Mouse (Mus musculus) lung, adult 2 months (tissue): ENCODE data around the gene Chrm5. TPM values are rescaled to one million over a fixed set of nuclear protein-coding genes. Genes with fewer than 3 reads are reported as not detected.
"Not testable (repeated sequence)": the region's sequence is repeated elsewhere in the genome, so short reads cannot be mapped to it uniquely, and the experiment has no call there.

ENCODE experiments used
- DNase-seq: peaks from one replicate; pipeline ENCODE4 v3.0.0; 2022
- H3K4me1 ChIP-seq: fragments of 200-500 bp; 2 replicates; pipeline ENCODE4 v1.6.1; 2011; ENCODE audit warnings: low read length; ENCODE audit not compliant: control insufficient read depth, insufficient read depth
- H3K4me3 ChIP-seq: fragments of 200-500 bp; replicated peaks from 2 replicates; pipeline ENCODE3; 2011; ENCODE audit warnings: low read depth, mild to moderate bottlenecking, control low read depth, low read length; ENCODE audit errors: extremely low read depth
- CTCF ChIP-seq: fragments of 200-500 bp; IDR thresholded peaks from 2 replicates; pipeline ENCODE4 v1.5.1; 2011; ENCODE audit warnings: mild to moderate bottlenecking, low read length, control low read depth; ENCODE audit not compliant: insufficient read depth
- POLR2A ChIP-seq: fragments of 200-500 bp; IDR thresholded peaks from 2 replicates; pipeline ENCODE4 v1.6.1; 2011; ENCODE audit warnings: low read depth, mild to moderate bottlenecking, control low read depth, low read length, borderline replicate concordance; ENCODE audit errors: extremely low read depth
- whole genome bisulfite sequencing: fragments of 180-500 bp; shearing (Covaris S2); methylation state at CpG from one replicate; pipeline ENCODE4 v1.1.7; 2018; 5-methylcytosine and 5-hydroxymethylcytosine counted together
- polyA plus RNA-seq: library from polyadenylated mRNA; depleted of rRNA; stranded (reverse); fragments of >200 nt; gene quantifications from 2 replicates; pipeline ENCODE4 v1.2.3, GENCODE M21; 2012

The Chrm5 gene
- polyA plus RNA-seq, 1 experiment: not detected

DNA sequence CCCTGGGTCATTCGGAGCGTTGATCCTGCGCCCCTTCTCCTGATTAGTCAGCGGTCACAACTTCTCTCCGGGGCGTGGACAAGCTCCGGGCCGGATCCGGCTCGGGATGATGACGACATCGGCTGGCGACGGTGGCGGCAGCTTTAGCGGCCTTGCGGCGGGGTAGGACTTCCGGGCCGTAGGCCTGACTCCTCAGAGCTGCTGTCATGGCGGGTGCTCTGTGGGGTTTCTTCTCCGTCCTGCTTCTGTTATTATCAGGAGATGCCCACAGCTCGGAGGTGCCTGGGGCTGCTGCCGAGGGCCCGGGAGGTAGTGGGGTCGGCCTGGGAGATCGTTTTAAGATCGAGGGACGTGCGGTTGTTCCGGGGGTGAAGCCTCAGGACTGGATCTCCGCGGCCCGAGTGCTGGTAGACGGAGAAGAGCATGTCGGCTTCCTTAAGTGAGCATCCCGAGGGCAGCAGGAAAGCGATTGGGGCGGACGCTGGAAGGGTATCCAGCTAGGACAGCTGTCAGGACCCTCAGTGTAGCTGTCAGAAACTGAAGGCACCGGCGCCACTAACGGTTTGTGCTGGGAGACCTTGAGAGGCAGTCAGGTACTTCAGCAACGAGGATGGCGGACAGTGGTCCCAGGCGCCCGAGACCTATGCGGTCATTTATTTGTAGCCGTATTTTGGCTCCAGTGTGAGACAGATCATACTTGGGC is 25.6 kb downstream of the Chrm5 start, which contains the start of gene Emc7:
Gene Emc7 (plus strand): TSS at position 136 of the 703 bp plus-strand sequence.
- TF ChIP-seq CTCF (no peak), POLR2A (peak; percentile 90)
- DNase-seq: peak; percentile 97

GRCm38 (mm10) chr2:112454125-112454861 is 26.3 kb downstream of the Chrm5 start:
- 27% methylated on average over 17 of the region's 17 CpGs for whole genome bisulfite sequencing
- no peak for DNase-seq
- Histone ChIP-seq H3K4me3 (peak overlapping the region; percentile 79), H3K4me1 (no peaks in the 10 kb centered on the region; the same call in 1 of the 2 replicates)
- TF ChIP-seq CTCF (no peak), POLR2A (no peak)

More for the DNA sequence above, 25.6 kb downstream of the Chrm5 start, which contains the start of gene Emc7:
- Histone ChIP-seq H3K4me1 (no peaks in the 10 kb centered on the region; the same call in 1 of the 2 replicates), H3K4me3 (peak within 1 kb of the TSS; percentile 79)
- under 1% methylated on average over 49 of the region's 49 CpGs for WGBS

GRCm38 (mm10) chr2:112452513-112452912 is 28.1 kb downstream of the Chrm5 start:
- H3K4me1 ChIP-seq, H3K4me3 ChIP-seq, DNase-seq: not testable (repeated sequence)

GRCm38 (mm10) chr2:112449597-112450296 is 30.8 kb downstream of the Chrm5 start:
- DNase-seq: peak; percentile 11
- no peak overlapping the region for H3K4me3 ChIP-seq
- no peaks in the 10 kb centered on the region; the same call in 1 of the 2 replicates for H3K4me1 ChIP-seq
- no peak for TF ChIP-seq CTCF
- TF ChIP-seq POLR2A: no peak
- 29% methylated on average over 4 of the region's 4 CpGs for WGBS

GRCm38 (mm10) chr2:112448510-112449059 is 32.0 kb downstream of the Chrm5 start:
- TF ChIP-seq POLR2A (no peak), CTCF (no peak)
- H3K4me3 ChIP-seq: no peak overlapping the region
- peak; percentile 17 for DNase-seq
- H3K4me1 ChIP-seq: no peaks in the 10 kb centered on the region; the same call in 1 of the 2 replicates

GRCm38 (mm10) chr2:112448046-112448445 is 32.5 kb downstream of the Chrm5 start:
- H3K4me3 ChIP-seq, H3K4me1 ChIP-seq, DNase-seq: not testable (repeated sequence)
- 63% methylated on average over 4 of the region's 4 CpGs for WGBS

DNA sequence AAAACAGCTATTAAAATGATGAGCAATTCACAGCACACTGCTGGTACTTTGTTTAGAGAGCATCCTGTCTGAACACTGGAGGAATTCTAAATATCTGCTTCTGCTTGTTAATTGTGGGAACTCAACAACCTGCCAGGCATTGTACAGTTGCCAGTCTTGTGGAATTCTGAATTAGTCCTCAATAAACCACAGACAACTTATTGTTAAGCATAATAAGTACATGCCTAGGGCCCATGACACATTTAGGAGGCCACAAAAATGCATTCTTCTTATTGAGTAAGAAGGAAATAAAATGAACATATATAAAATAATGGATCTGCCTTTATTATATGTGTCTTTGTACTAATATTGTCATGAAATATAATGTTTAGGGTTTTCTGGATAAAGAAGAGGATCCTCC is 35.1 kb downstream of the Chrm5 start:
- TF ChIP-seq POLR2A: no peak
- TF ChIP-seq CTCF: no peak
- Histone ChIP-seq H3K4me3 (no peak overlapping the region), H3K4me1 (no peaks in the 10 kb centered on the region; the same call in 1 of the 2 replicates)
- DNase-seq: no peak

DNA sequence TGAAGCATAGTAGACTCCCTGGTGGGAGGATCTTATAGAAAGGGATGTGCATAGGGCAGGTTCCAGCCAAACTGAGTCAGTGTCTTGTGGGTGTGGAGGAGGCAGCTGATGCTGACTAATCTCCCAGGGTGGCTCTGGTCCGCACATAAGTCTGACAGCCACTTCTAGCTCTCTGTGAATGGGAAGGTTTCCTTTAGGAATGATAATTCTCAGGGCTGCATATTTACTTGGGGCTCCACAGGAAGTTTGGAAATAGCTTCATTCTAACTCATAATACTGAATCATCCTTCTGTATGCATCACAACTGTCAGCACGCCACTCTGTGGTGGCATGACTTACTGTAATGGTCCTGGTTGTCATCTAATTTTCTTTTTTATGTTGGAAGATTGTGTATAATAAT is 37.1 kb downstream of the Chrm5 start:
- DNase-seq: no peak
- Histone ChIP-seq H3K4me1 (no peaks in the 10 kb centered on the region; the same call in 1 of the 2 replicates), H3K4me3 (no peak overlapping the region)
- WGBS: 58% methylated on average over 2 of the region's 2 CpGs
- TF ChIP-seq CTCF (no peak), POLR2A (no peak)

GRCm38 (mm10) chr2:112437589-112437988 is 43.0 kb downstream of the Chrm5 start:
- 75% methylated on average over 2 of the region's 2 CpGs for WGBS

More at GRCm38 (mm10) chr2:112437589-112437988, 43.0 kb downstream of the Chrm5 start:
- H3K4me1 ChIP-seq: no peaks in the 10 kb centered on the region; the same call in 1 of the 2 replicates
- DNase-seq: no peak
- TF ChIP-seq POLR2A (no peak), CTCF (no peak)
- H3K4me3 ChIP-seq: no peak overlapping the region
